Mouse (Mus musculus) kidney, adult 2 months (tissue): ENCODE measurements at regions not wholly inside any gene's neighbourhood (a gene's known extent, or its start where the extent isn't known, plus 50 kb on each side); places are given as distances from the start of the nearest gene placed in this dataset.

Source experiments
- DNase-seq: peaks from one replicate; pipeline ENCODE4 v3.0.0; 2021
- H3K27ac ChIP-seq: fragments of 200-500 bp; 2 replicates; pipeline ENCODE4 v1.5.1; 2012; ENCODE audit warnings: low read depth, low read length, control low read depth, inconsistent platforms; ENCODE audit not compliant: insufficient read depth
- H3K27me3 ChIP-seq: fragments of 200-500 bp; replicated peaks from 2 replicates; pipeline ENCODE4 v1.6.1; 2012; ENCODE audit warnings: mild to moderate bottlenecking, moderate library complexity, low read length, inconsistent platforms; ENCODE audit not compliant: control insufficient read depth, insufficient read depth
- H3K36me3 ChIP-seq: fragments of 200-500 bp; 2 replicates; pipeline ENCODE4 v1.6.1; 2012; ENCODE audit warnings: mild to moderate bottlenecking, moderate library complexity, low read length, inconsistent platforms; ENCODE audit not compliant: control insufficient read depth, insufficient read depth
- H3K4me1 ChIP-seq: fragments of 200-500 bp; 2 replicates; pipeline ENCODE4 v1.6.1; 2011; ENCODE audit warnings: low read length; ENCODE audit not compliant: control insufficient read depth, insufficient read depth
- H3K4me3 ChIP-seq: fragments of 200-500 bp; 2 replicates; pipeline ENCODE4 v1.5.1; 2011; ENCODE audit warnings: mild to moderate bottlenecking, low read depth, low read length, control low read depth; ENCODE audit not compliant: insufficient read depth
- CTCF ChIP-seq: fragments of 200-500 bp; conservative IDR thresholded peaks from 2 replicates; pipeline ENCODE4 v1.5.1; 2011; ENCODE audit warnings: low read depth, mild to moderate bottlenecking, control low read depth, low read length, moderate library complexity, mixed read lengths; ENCODE audit not compliant: insufficient read depth, insufficient read length
- POLR2A ChIP-seq: fragments of 200-500 bp; IDR thresholded peaks from one replicate; pipeline ENCODE4 v1.6.1; 2011; ENCODE audit warnings: low read depth, low read length, control low read depth
- WGBS: fragments of 180-500 bp; shearing (Covaris S2); methylation state at CpG from one replicate; pipeline ENCODE4 v1.1.7; 2018; 5-methylcytosine and 5-hydroxymethylcytosine counted together

DNA sequence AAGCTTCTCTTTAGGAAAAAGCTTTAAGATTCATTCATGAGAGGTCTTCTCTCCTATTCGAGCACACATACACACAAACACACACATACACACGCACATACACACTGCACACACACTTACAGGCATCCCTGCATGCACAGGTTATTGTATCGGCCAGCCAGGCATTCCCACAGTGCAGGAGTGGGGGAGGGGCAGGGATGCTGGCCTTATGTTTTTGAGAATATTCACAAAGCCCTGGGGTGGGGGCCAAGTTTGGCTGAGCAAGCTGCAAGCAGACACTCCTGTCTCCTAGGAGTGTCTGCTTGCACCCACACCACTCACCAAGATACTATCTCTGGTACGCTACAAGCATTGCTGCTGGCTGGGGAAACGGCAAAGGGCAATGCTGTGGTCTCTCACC is 102.6 kb downstream of the Cyp26b1 start:
- Histone ChIP-seq H3K27me3 (no peaks in the 10 kb centered on the region), H3K4me3 (no peak overlapping the region), H3K27ac (no peak overlapping the region), H3K4me1 (no peaks in the 10 kb centered on the region), H3K36me3 (no peaks in the 10 kb centered on the region)
- TF ChIP-seq POLR2A (no peak), CTCF (no peak)
- 79% methylated on average over 5 of the region's 5 CpGs for WGBS
- DNase-seq, result no peak

DNA sequence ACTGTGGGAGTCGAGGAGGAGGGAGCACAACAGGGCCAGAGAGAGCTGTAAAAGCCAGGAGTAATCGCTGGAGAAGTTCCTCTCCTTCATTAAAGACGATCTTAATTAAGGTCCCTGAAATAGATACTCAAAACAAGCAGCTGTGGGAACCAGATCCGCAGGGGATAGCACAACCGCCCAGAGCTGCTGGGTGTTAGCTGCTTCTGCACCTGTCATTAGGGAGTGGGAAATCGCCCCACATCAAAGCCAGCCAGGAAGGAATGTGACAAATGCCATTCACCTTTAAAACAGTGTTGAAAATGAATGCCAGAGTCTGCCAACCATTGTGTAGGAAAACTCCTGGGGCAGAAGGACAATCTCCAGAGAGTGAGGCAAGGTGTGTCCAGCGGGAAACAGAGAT is 112.5 kb downstream of the Cyp26b1 start:
- TF ChIP-seq CTCF (no peak), POLR2A (no peak)
- H3K36me3 ChIP-seq, result no peaks in the 10 kb centered on the region
- no peaks in the 10 kb centered on the region for H3K4me1 ChIP-seq
- 34% methylated on average over 7 of the region's 7 CpGs for WGBS
- H3K27ac ChIP-seq, result no peak overlapping the region
- DNase-seq, result no peak
- H3K4me3 ChIP-seq, result no peak overlapping the region
- H3K27me3 ChIP-seq, result no peaks in the 10 kb centered on the region

DNA sequence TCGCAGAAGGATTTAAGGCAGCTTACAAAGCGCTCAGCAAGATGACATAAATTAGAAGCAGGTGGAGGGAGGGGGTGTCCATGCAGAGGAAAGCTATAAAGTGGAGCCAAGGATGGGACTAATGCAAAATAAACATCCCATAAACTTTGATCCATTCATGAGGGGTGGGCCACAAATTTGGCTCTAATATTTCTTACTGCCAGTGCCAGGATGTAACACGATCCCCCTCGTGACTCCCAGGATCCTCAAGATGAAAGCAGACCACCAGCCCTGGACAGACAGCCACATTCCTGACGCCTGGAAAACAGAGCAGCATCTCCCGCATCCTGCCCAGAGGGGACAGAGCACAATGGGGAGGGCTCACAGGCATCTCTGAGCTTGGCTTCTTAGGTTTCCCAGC is 116.6 kb downstream of the Cyp26b1 start:
- Histone ChIP-seq H3K4me3 (no peak overlapping the region), H3K27ac (no peak overlapping the region), H3K36me3 (no peaks in the 10 kb centered on the region), H3K4me1 (no peaks in the 10 kb centered on the region), H3K27me3 (no peaks in the 10 kb centered on the region)
- 27% methylated on average over 6 of the region's 6 CpGs for WGBS
- TF ChIP-seq POLR2A, result no peak
- no peak for TF ChIP-seq CTCF
- DNase-seq, result no peak

DNA sequence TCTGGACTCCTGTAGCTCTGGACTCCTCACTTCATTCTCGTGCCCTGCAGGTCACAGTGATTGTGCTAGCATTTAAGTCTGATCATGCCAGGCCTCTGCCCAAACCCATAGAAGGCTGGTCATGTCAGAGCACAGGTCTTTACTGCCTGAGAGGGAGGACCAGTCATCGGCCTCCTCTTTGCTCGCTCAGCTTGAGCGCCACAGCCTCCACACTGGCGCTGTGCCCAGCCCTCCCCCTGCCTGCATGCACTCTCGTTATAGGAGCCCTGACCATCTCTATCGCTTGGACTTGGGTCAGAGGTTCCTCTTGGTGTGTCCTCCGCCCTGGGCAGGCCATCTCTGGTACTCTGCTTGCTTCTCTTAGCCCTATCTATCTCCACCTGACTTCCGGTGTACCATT is 117.2 kb downstream of the Cyp26b1 start:
- no peak for TF ChIP-seq POLR2A
- TF ChIP-seq CTCF, result no peak
- DNase-seq, result no peak
- Histone ChIP-seq H3K4me3 (no peak overlapping the region), H3K36me3 (no peaks in the 10 kb centered on the region), H3K27me3 (no peaks in the 10 kb centered on the region), H3K27ac (no peak overlapping the region), H3K4me1 (no peaks in the 10 kb centered on the region)
- WGBS, result 25% methylated on average over 9 of the region's 9 CpGs

DNA sequence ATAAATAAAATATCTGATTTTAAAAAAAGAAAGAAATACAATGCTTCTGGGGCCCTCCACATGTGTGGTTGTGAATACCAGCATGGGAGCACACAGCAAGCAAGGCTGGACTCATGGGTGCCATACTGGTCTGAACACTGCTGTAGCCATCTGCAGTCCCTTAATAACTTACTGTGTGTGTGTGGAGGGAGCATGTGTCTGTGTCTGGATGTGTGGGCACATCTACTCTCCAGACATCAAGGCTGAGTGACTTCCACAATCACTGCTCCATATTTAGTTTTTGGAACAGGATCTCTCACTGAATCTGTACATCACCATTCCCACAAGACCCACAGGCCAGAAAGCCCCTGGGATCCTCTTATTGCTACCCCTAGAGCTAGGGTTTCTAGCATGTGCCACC is 118.9 kb downstream of the Cyp26b1 start:
- Histone ChIP-seq H3K4me1 (no peaks in the 10 kb centered on the region), H3K36me3 (no peaks in the 10 kb centered on the region), H3K27me3 (no peaks in the 10 kb centered on the region), H3K4me3 (no peak overlapping the region), H3K27ac (no peak overlapping the region)
- no peak for DNase-seq
- TF ChIP-seq POLR2A (no peak), CTCF (no peak)

DNA sequence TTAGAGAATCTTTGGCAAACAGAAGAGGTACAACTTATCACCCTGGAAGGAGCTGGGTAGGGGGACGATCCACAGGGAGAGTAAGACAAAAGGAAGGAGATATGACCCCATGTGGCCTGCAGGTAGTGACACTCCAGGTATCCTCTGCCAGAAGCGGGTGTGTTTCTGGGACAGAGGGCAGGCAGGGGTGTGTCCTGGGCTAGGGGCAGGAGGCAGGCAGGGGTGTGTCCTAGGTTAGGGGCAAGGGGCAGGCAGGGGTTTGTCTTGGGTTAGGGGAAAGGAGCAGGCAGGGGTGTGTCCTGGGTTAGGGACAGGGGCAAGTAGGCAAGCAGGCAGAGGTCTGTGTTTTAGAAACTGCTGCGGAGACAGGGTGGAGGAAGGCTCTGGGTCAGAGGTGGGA is 120.5 kb downstream of the Cyp26b1 start:
- Histone ChIP-seq H3K36me3 (no peaks in the 10 kb centered on the region), H3K27me3 (no peaks in the 10 kb centered on the region), H3K27ac (no peak overlapping the region), H3K4me3 (no peak overlapping the region), H3K4me1 (no peaks in the 10 kb centered on the region)
- no peak for DNase-seq
- 78% methylated on average over 3 of the region's 3 CpGs for WGBS
- TF ChIP-seq POLR2A (no peak), CTCF (no peak)

DNA sequence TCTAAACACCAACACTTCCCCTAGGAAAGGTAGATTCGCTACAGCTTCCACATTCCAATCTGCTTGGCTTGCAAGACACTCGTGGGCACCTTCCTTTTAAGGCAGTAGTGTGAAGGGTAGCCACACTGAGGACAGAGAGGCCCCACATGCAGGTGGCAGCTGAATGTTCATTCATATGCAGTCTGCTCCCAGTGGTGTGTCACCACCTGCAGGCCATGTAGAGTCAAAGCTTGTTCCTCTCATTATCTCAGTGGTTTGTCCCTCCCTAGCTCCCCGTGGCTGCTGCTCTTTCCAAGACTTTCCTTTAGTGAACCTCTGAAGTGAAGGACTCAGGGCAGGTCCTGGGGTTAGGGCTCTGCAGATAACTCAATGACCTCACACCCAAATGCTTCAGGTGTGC is 121.4 kb downstream of the Cyp26b1 start:
- TF ChIP-seq CTCF, result peak; percentile 29; the same call in 1 of the 2 replicates
- TF ChIP-seq POLR2A, result no peak
- Histone ChIP-seq H3K4me1 (no peaks in the 10 kb centered on the region), H3K27ac (no peak overlapping the region), H3K27me3 (no peaks in the 10 kb centered on the region), H3K36me3 (no peaks in the 10 kb centered on the region), H3K4me3 (no peak overlapping the region)
- WGBS, result 41% methylated on average over 3 of the region's 3 CpGs
- DNase-seq, result no peak

DNA sequence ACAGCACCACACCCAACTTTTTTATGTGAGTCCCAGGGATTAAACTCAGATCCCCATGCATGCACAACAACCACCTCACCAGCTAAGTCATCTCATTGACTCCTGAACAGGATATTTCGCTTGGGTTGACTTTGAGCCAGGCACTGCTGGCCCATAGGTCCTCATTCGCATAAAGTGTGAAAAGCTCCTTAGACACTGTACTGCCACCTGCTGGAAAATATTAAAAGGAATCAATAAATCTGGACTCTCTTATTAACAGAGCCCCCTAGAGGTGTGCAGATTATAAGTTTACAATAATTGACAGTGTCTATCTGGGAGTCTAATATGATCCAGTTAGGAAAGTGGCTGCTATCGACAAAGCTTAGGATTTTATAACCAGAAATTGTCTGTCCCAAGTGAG is 126.4 kb downstream of the Cyp26b1 start:
- Histone ChIP-seq H3K4me3 (no peak overlapping the region), H3K36me3 (no peaks in the 10 kb centered on the region), H3K27ac (no peak overlapping the region), H3K27me3 (no peaks in the 10 kb centered on the region), H3K4me1 (no peaks in the 10 kb centered on the region)
- WGBS, result 90% methylated on average over 3 of the region's 3 CpGs
- no peak for TF ChIP-seq CTCF
- no peak for TF ChIP-seq POLR2A
- DNase-seq, result no peak
